Mouse (Mus musculus) heart, postnatal 0 days (tissue): ENCODE data around the gene Yju2.

Experiments used
- CTCF ChIP-seq: IDR thresholded peaks from 2 replicates; pipeline ENCODE4 v1.5.1; 2016; ENCODE audit warnings: antibody characterized with exemption, control low read depth, low read depth
- EP300 ChIP-seq: IDR thresholded peaks from 2 replicates; pipeline ENCODE4 v1.6.1; 2016; ENCODE audit warnings: antibody characterized with exemption, low read depth

- TF ChIP-seq EP300 (no peak), CTCF (no peak)
Measured at GRCm38 (mm10) chr17:56016793-56017785, 58.2 kb downstream of the Yju2 start.
